Mouse (Mus musculus) heart, embryonic 11.5 days (tissue): ENCODE data around the gene Vps4b. TPM values are rescaled to one million over a fixed set of nuclear protein-coding genes. Genes with fewer than 3 reads are reported as not detected.

ENCODE experiments used
- ATAC-seq: fragments of 200-750 bp; cut with Nextera tagmentation; replicated peaks from 2 replicates; pipeline ENCODE4 v1.8.0; 2017; ENCODE audit warnings: moderate library complexity; ENCODE audit not compliant: insufficient number of reproducible peaks, low FRiP score, low TSS enrichment
- H3K27ac ChIP-seq: fragments of 300-500 bp; sonication (generic); 2 replicates; pipeline ENCODE4 v1.5.1; 2014; ENCODE audit warnings: mild to moderate bottlenecking, low read depth, low read length
- H3K27me3 ChIP-seq: fragments of 300-500 bp; sonication (generic); 2 replicates; pipeline ENCODE4 v1.6.1; 2014; ENCODE audit warnings: mild to moderate bottlenecking, low read length, mixed read lengths; ENCODE audit not compliant: control insufficient read depth, insufficient read depth
- H3K36me3 ChIP-seq: fragments of 300-500 bp; sonication (generic); 2 replicates; pipeline ENCODE4 v1.6.1; 2014; ENCODE audit warnings: mild to moderate bottlenecking, low read length, moderate library complexity, mixed read lengths; ENCODE audit not compliant: control insufficient read depth, insufficient read depth
- H3K4me1 ChIP-seq: fragments of 300-500 bp; sonication (generic); 2 replicates; pipeline ENCODE4 v1.6.1; 2014; ENCODE audit warnings: low read length; ENCODE audit not compliant: control insufficient read depth, insufficient read depth
- H3K4me2 ChIP-seq: fragments of 300-500 bp; sonication (generic); 2 replicates; pipeline ENCODE4 v1.6.1; 2014; ENCODE audit warnings: mild to moderate bottlenecking, moderate library complexity
- H3K4me3 ChIP-seq: fragments of 300-500 bp; sonication (generic); 2 replicates; pipeline ENCODE4 v1.5.1; 2014; ENCODE audit warnings: low read depth, low read length
- H3K9ac ChIP-seq: fragments of 300-500 bp; sonication (generic); 2 replicates; pipeline ENCODE4 v1.6.1; 2014; ENCODE audit warnings: mild to moderate bottlenecking, low read depth, low read length, moderate library complexity
- H3K9me3 ChIP-seq: fragments of 300-500 bp; sonication (generic); replicated peaks from 2 replicates; pipeline ENCODE4 v1.6.1; 2016; ENCODE audit warnings: low read length; ENCODE audit not compliant: control insufficient read depth
- WGBS: fragments of 180-500 bp; shearing (Covaris S2); extraction: QIAGEN DNeasy Blood & Tissue Kit; methylation state at CpG from one replicate; pipeline ENCODE4 v1.1.7; 2014; ENCODE audit not compliant: insufficient replicate concordance; 5-methylcytosine and 5-hydroxymethylcytosine counted together
- polyA plus RNA-seq: library from polyadenylated mRNA; unstranded; fragments of >200 nt; fragmentation: Nextera tagmentation; extraction: Ambion mirVana; gene quantifications from 2 replicates; pipeline ENCODE4 v1.2.1, GENCODE M21; 2014

Gene Vps4b
- polyA plus RNA-seq = 47.6 and 59.2 TPM in 2 replicates

- WGBS = under 1% methylated on average over 23 of the region's 23 CpGs
- H3K27me3 ChIP-seq = 0 out of 2 replicates have a peak, but pooled peaks cover 2% of the 10 kb centered on the region
- H3K36me3 ChIP-seq = no peaks in the 10 kb centered on the region
- peak; percentile 97 for ATAC-seq
- H3K4me3 ChIP-seq = peak within 1 kb of the TSS; percentile 99
- H3K4me1 ChIP-seq = peaks cover 5% of the 10 kb centered on the region
- H3K9ac ChIP-seq = peak within 1 kb of the TSS; percentile 99
- no peaks in the 10 kb centered on the region for H3K9me3 ChIP-seq
- H3K27ac ChIP-seq = peak within 1 kb of the TSS; percentile 91
- peak within 1 kb of the TSS; percentile 78 for H3K4me2 ChIP-seq
Observed at GRCm38 (mm10) chr1:106796542-106796924, at the start of gene Vps4b. Vps4b (minus strand) TSS chr1:106796728.

GRCm38 (mm10) chr1:106828784-106829183, 32.3 kb upstream of the Vps4b start:
- H3K4me1 ChIP-seq = no peaks in the 10 kb centered on the region
- no peak overlapping the region for H3K4me3 ChIP-seq
- H3K27ac ChIP-seq = no peak overlapping the region
- no peak overlapping the region for H3K4me2 ChIP-seq
- no peaks in the 10 kb centered on the region for H3K27me3 ChIP-seq
- H3K9ac ChIP-seq = no peak overlapping the region
- ATAC-seq = no peak
- no peaks in the 10 kb centered on the region for H3K36me3 ChIP-seq
- WGBS = 68% methylated on average over 4 of the region's 4 CpGs
- H3K9me3 ChIP-seq = no peaks in the 10 kb centered on the region

- Histone ChIP-seq H3K4me2 (no peak overlapping the region), H3K4me1 (no peaks in the 10 kb centered on the region), H3K36me3 (no peaks in the 10 kb centered on the region), H3K9me3 (no peaks in the 10 kb centered on the region), H3K27ac (no peak overlapping the region), H3K27me3 (no peaks in the 10 kb centered on the region), H3K9ac (no peak overlapping the region), H3K4me3 (no peak overlapping the region)
- no peak for ATAC-seq
- 70% methylated on average over 3 of the region's 3 CpGs for WGBS
Observed at GRCm38 (mm10) chr1:106822297-106822696, 25.8 kb upstream of the Vps4b start.

GRCm38 (mm10) chr1:106818323-106818722, 21.8 kb upstream of the Vps4b start:
- no peaks in the 10 kb centered on the region for H3K36me3 ChIP-seq
- no peaks in the 10 kb centered on the region for H3K9me3 ChIP-seq
- H3K27ac ChIP-seq = no peak overlapping the region
- no peak overlapping the region for H3K9ac ChIP-seq
- WGBS = 18% methylated on average over 4 of the region's 4 CpGs
- no peaks in the 10 kb centered on the region for H3K4me1 ChIP-seq
- no peak overlapping the region for H3K4me2 ChIP-seq
- H3K4me3 ChIP-seq = no peak overlapping the region
- H3K27me3 ChIP-seq = no peaks in the 10 kb centered on the region
- no peak for ATAC-seq

- no peak overlapping the region for H3K4me3 ChIP-seq
- no peak for ATAC-seq
- no peaks in the 10 kb centered on the region for H3K9me3 ChIP-seq
- no peaks in the 10 kb centered on the region for H3K36me3 ChIP-seq
- no peak overlapping the region for H3K9ac ChIP-seq
- H3K27ac ChIP-seq = no peak overlapping the region
- H3K4me1 ChIP-seq = no peaks in the 10 kb centered on the region
- H3K4me2 ChIP-seq = no peak overlapping the region
- 82% methylated on average over 11 of the region's 11 CpGs for WGBS
- no peaks in the 10 kb centered on the region for H3K27me3 ChIP-seq
Observed at GRCm38 (mm10) chr1:106816766-106817165, 20.2 kb upstream of the Vps4b start.

GRCm38 (mm10) chr1:106815265-106815664, 18.7 kb upstream of the Vps4b start:
- Histone ChIP-seq H3K4me2 (no peak overlapping the region), H3K9ac (no peak overlapping the region), H3K27me3 (no peaks in the 10 kb centered on the region), H3K36me3 (no peaks in the 10 kb centered on the region), H3K9me3 (no peaks in the 10 kb centered on the region), H3K4me3 (no peak overlapping the region), H3K27ac (no peak overlapping the region), H3K4me1 (no peaks in the 10 kb centered on the region)
- ATAC-seq = no peak
- WGBS = 83% methylated on average over 6 of the region's 6 CpGs

- H3K4me3 ChIP-seq = no peak overlapping the region
- no peaks in the 10 kb centered on the region for H3K4me1 ChIP-seq
- H3K36me3 ChIP-seq = no peaks in the 10 kb centered on the region
- no peak overlapping the region for H3K9ac ChIP-seq
- no peak overlapping the region for H3K27ac ChIP-seq
- no peaks in the 10 kb centered on the region for H3K9me3 ChIP-seq
- H3K27me3 ChIP-seq = no peaks in the 10 kb centered on the region
- no peak for ATAC-seq
- WGBS = 59% methylated on average over 5 of the region's 5 CpGs
- H3K4me2 ChIP-seq = no peak overlapping the region
Observed at GRCm38 (mm10) chr1:106814864-106815263, 18.3 kb upstream of the Vps4b start.

GRCm38 (mm10) chr1:106799931-106800330, 3.4 kb upstream of the Vps4b start:
- 0 out of 2 replicates have a peak, but pooled peaks cover 2% of the 10 kb centered on the region for H3K27me3 ChIP-seq
- no peaks in the 10 kb centered on the region for H3K9me3 ChIP-seq
- H3K4me3 ChIP-seq = no peak overlapping the region
- no peak overlapping the region for H3K27ac ChIP-seq
- ATAC-seq = no peak
- no peak overlapping the region for H3K4me2 ChIP-seq
- 68% methylated on average over 3 of the region's 3 CpGs for WGBS
- no peaks in the 10 kb centered on the region for H3K36me3 ChIP-seq
- H3K4me1 ChIP-seq = peaks cover 4% of the 10 kb centered on the region
- no peak overlapping the region for H3K9ac ChIP-seq

- H3K9ac ChIP-seq = no peak overlapping the region
- 56% methylated on average over 1 of the region's 1 CpGs for WGBS
- no peak overlapping the region for H3K4me2 ChIP-seq
- H3K4me3 ChIP-seq = no peak overlapping the region
- no peak overlapping the region for H3K27ac ChIP-seq
- H3K4me1 ChIP-seq = peaks cover 5% of the 10 kb centered on the region
- no peaks in the 10 kb centered on the region for H3K36me3 ChIP-seq
- no peaks in the 10 kb centered on the region for H3K9me3 ChIP-seq
- H3K27me3 ChIP-seq = 0 out of 2 replicates have a peak, but pooled peaks cover 2% of the 10 kb centered on the region
- ATAC-seq = no peak
Observed at GRCm38 (mm10) chr1:106799406-106799805, 2.9 kb upstream of the Vps4b start.
